Mouse (Mus musculus) CH12.LX (cell line): Measurements from ENCODE around the gene Cfap61. TPM values are rescaled to one million over a fixed set of nuclear protein-coding genes. Genes with fewer than 3 reads are reported as not detected.

Experiments
- DNase-seq: peaks from one replicate; pipeline ENCODE4 v3.0.0-alpha.2; 2013; ENCODE audit errors: extremely low read depth
- H3K27ac ChIP-seq: 2 replicates; pipeline ENCODE4 v1.5.1; 2012; ENCODE audit warnings: low read depth, mild to moderate bottlenecking, control low read depth, moderate library complexity; ENCODE audit not compliant: insufficient read depth
- H3K27me3 ChIP-seq: replicated peaks from 2 replicates; pipeline ENCODE3; 2012; ENCODE audit warnings: inconsistent platforms
- H3K36me3 ChIP-seq, 2 experiments: replicated peaks in 1 of 2; 2 replicates each; pipeline versions ENCODE3 to v1.6.1; 2012; ENCODE audit warnings: inconsistent platforms in 1 of 2, low read length in 1 of 2, mild to moderate bottlenecking in 1 of 2, mixed read lengths in 1 of 2, moderate library complexity in 1 of 2; ENCODE audit not compliant: control insufficient read depth in 1 of 2, insufficient read depth in 1 of 2
- H3K4me1 ChIP-seq, 2 experiments: 2 replicates each; pipeline ENCODE4 v1.6.1; 2012; ENCODE audit warnings: inconsistent platforms in 1 of 2, moderate library complexity in 1 of 2; ENCODE audit not compliant: insufficient read depth in 2 of 2, control insufficient read depth in 1 of 2
- H3K4me2 ChIP-seq: 2 replicates; pipeline ENCODE4 v1.6.1; 2012; ENCODE audit warnings: low read depth, mild to moderate bottlenecking, control low read depth; ENCODE audit not compliant: poor library complexity, insufficient read depth, severe bottlenecking
- H3K4me3 ChIP-seq, 3 experiments: fragments of 150-350 bp in 1 of 3; sonication (generic) in 1 of 3; replicated peaks in 1 of 3; 2 replicates each; pipeline versions ENCODE3 to v1.5.1; 2011 to 2012; ENCODE audit warnings: low read depth in 2 of 3, low read length in 2 of 3, mild to moderate bottlenecking in 2 of 3, moderate library complexity in 2 of 3, control low read depth in 1 of 3, improper control_type of control experiment in 1 of 3, inconsistent platforms in 1 of 3, mixed read lengths in 1 of 3; ENCODE audit not compliant: poor library complexity in 1 of 3
- H3K79me2 ChIP-seq: replicated peaks from 2 replicates; pipeline ENCODE4 v1.6.1; 2012; ENCODE audit warnings: mild to moderate bottlenecking, moderate library complexity; ENCODE audit not compliant: control insufficient read depth, poor library complexity, insufficient read depth, severe bottlenecking; ENCODE audit errors: extremely low read depth
- H3K9ac ChIP-seq: 2 replicates; pipeline ENCODE4 v1.6.1; 2012; ENCODE audit warnings: low read depth, mild to moderate bottlenecking, control low read depth, moderate library complexity; ENCODE audit not compliant: insufficient read depth
- H3K9me3 ChIP-seq: replicated peaks from 2 replicates; pipeline ENCODE3; 2012; ENCODE audit warnings: low read length, inconsistent platforms, mixed read lengths
- CHD2 ChIP-seq: IDR thresholded peaks from 2 replicates; pipeline ENCODE4 v1.6.1; 2011; ENCODE audit warnings: low read length, improper control_type of control experiment
- ETS1 ChIP-seq: conservative IDR thresholded peaks from 2 replicates; pipeline ENCODE4 v1.6.1; 2012; ENCODE audit warnings: low read depth, mild to moderate bottlenecking, inconsistent platforms, low read length, improper control_type of control experiment, moderate library complexity
- GABPA ChIP-seq: IDR thresholded peaks from 2 replicates; pipeline ENCODE4 v1.6.1; 2012; ENCODE audit warnings: low read depth, low read length, improper control_type of control experiment, inconsistent platforms; ENCODE audit not compliant: insufficient replicate concordance
- HCFC1 ChIP-seq: IDR thresholded peaks from 2 replicates; pipeline ENCODE4 v1.6.1; 2012; ENCODE audit warnings: low read depth, mild to moderate bottlenecking, inconsistent platforms, low read length, improper control_type of control experiment
- IRF4 ChIP-seq: IDR thresholded peaks from 2 replicates; pipeline ENCODE4 v1.6.1; 2014; ENCODE audit warnings: low read depth, mild to moderate bottlenecking, inconsistent platforms, low read length, improper control_type of control experiment
- KAT2A ChIP-seq: IDR thresholded peaks from 2 replicates; pipeline ENCODE4 v1.6.1; 2012; ENCODE audit warnings: low read length, improper control_type of control experiment, inconsistent platforms; ENCODE audit not compliant: insufficient replicate concordance
- MAFK ChIP-seq: IDR thresholded peaks from 2 replicates; pipeline ENCODE4 v1.6.1; 2011; ENCODE audit warnings: low read length, improper control_type of control experiment; ENCODE audit not compliant: insufficient replicate concordance
- MAX ChIP-seq: IDR thresholded peaks from 2 replicates; pipeline ENCODE4 v1.6.1; 2011; ENCODE audit warnings: low read length, improper control_type of control experiment
- MAZ ChIP-seq: IDR thresholded peaks from 2 replicates; pipeline ENCODE4 v1.6.1; 2012; ENCODE audit warnings: low read depth, mild to moderate bottlenecking, inconsistent platforms, low read length, improper control_type of control experiment, moderate library complexity
- MEF2A ChIP-seq: IDR thresholded peaks from 2 replicates; pipeline ENCODE4 v1.6.1; 2014; ENCODE audit warnings: low read depth, mild to moderate bottlenecking, inconsistent platforms, low read length, improper control_type of control experiment, borderline replicate concordance
- MXI1 ChIP-seq: IDR thresholded peaks from 2 replicates; pipeline ENCODE4 v1.6.1; 2011; ENCODE audit warnings: mild to moderate bottlenecking, low read depth, low read length, improper control_type of control experiment
- NELFE ChIP-seq: IDR thresholded peaks from 2 replicates; pipeline ENCODE4 v1.6.1; 2011; ENCODE audit warnings: low read depth, low read length, improper control_type of control experiment
- NRF1 ChIP-seq: IDR thresholded peaks from 2 replicates; pipeline ENCODE4 v1.6.1; 2014; ENCODE audit warnings: low read depth, mild to moderate bottlenecking, inconsistent platforms, low read length, improper control_type of control experiment, moderate library complexity
- PAX5 ChIP-seq: IDR thresholded peaks from 2 replicates; pipeline ENCODE4 v1.6.1; 2012; ENCODE audit warnings: low read length, inconsistent platforms, mixed read lengths
- POLR2A ChIP-seq: IDR thresholded peaks from 2 replicates; pipeline ENCODE4 v1.6.1; 2011; ENCODE audit warnings: low read depth, mild to moderate bottlenecking, improper control_type of control experiment, low read length
- POLR2AphosphoS2 ChIP-seq: IDR thresholded peaks from 2 replicates; pipeline ENCODE4 v1.6.1; 2011; ENCODE audit warnings: low read depth, low read length, improper control_type of control experiment
- RAD21 ChIP-seq: IDR thresholded peaks from 2 replicates; pipeline ENCODE4 v1.6.1; 2011; ENCODE audit warnings: low read depth, mild to moderate bottlenecking, low read length, improper control_type of control experiment, moderate library complexity
- RCOR1 ChIP-seq: conservative IDR thresholded peaks from 2 replicates; pipeline ENCODE4 v1.6.1; 2012; ENCODE audit warnings: low read depth, mild to moderate bottlenecking, inconsistent platforms, low read length, improper control_type of control experiment
- SIN3A ChIP-seq: IDR thresholded peaks from 2 replicates; pipeline ENCODE4 v1.6.1; 2012; ENCODE audit warnings: low read length, improper control_type of control experiment, inconsistent platforms
- SMC3 ChIP-seq: IDR thresholded peaks from 2 replicates; pipeline ENCODE4 v1.6.1; 2011; ENCODE audit warnings: low read depth, low read length, improper control_type of control experiment
- TBP ChIP-seq: conservative IDR thresholded peaks from 2 replicates; pipeline ENCODE4 v1.6.1; 2011; ENCODE audit warnings: low read depth, low read length, improper control_type of control experiment
- TCF12 ChIP-seq: IDR thresholded peaks from 2 replicates; pipeline ENCODE4 v1.6.1; 2014; ENCODE audit warnings: low read depth, mild to moderate bottlenecking, inconsistent platforms, low read length, improper control_type of control experiment
- UBTF ChIP-seq: IDR thresholded peaks from 2 replicates; pipeline ENCODE4 v1.6.1; 2012; ENCODE audit warnings: low read depth, mild to moderate bottlenecking, inconsistent platforms, low read length, improper control_type of control experiment, moderate library complexity
- ZC3H11A ChIP-seq: IDR thresholded peaks from 2 replicates; pipeline ENCODE4 v1.6.1; 2012; ENCODE audit warnings: low read depth, mild to moderate bottlenecking, inconsistent platforms, low read length, improper control_type of control experiment
- ZMIZ1 ChIP-seq: IDR thresholded peaks from 2 replicates; pipeline ENCODE4 v1.6.1; 2012; ENCODE audit warnings: low read depth, mild to moderate bottlenecking, inconsistent platforms, low read length, improper control_type of control experiment
- dilution Hi-C: fragments of 300-500 bp; cut with MboI; formaldehyde crosslinking; loops from 2 replicates; pipeline ENCODE4 v1.14.3; 2020; ENCODE audit warnings: low sequenced_read_pairs; ENCODE audit not compliant: extremely low pct_unique_long_range_greater_than_20kb, extremely low pct_ligation_motif_present
- in situ Hi-C: fragments of 300-500 bp; cut with MboI; formaldehyde crosslinking; loops from 3 replicates; pipeline ENCODE4 v1.14.3; 2019; ENCODE audit warnings: low sequenced_read_pairs, low pct_ligation_motif_present, low pct_unique_long_range_greater_than_20kb, mixed read lengths
- polyA plus RNA-seq: library from polyadenylated mRNA; unstranded; fragments of >175 nt; gene quantifications from 2 replicates; pipeline ENCODE4 v1.2.1, GENCODE M21; 2012; ENCODE audit warnings: low read depth; ENCODE audit not compliant: insufficient read length
- total RNA-seq, 2 experiments: library from RNA; depleted of rRNA; stranded (reverse); fragments of 300-350 nt in 1 of 2; fragments of >200 nt in 1 of 2; gene quantifications; 2 replicates each; pipeline ENCODE4 v1.2.3; 2012 to 2014

Cfap61 gene
- total and polyA plus RNA-seq, 3 experiments, result 0.34 TPM; not detected in 2

GRCm38 (mm10) chr2:146043640-146044039 lies 109.1 kb downstream of the Cfap61 start:
- TF ChIP-seq NRF1 (no peak), ZMIZ1 (no peak), PAX5 (no peak), ZC3H11A (no peak), MXI1 (no peak), SIN3A (no peak), POLR2AphosphoS2 (no peak), MAX (no peak), RAD21 (no peak), TBP (no peak), TCF12 (no peak), IRF4 (no peak), CHD2 (no peak), MAFK (no peak), SMC3 (no peak), MAZ (no peak), NELFE (no peak), ETS1 (no peak)
- dilution Hi-C loops (no loop called here), in situ Hi-C loops (no loop called here)
- Histone ChIP-seq H3K4me3 (no peak overlapping the region), H3K79me2 (no peaks in the 10 kb centered on the region), H3K36me3 (no peaks in the 10 kb centered on the region), H3K9me3 (no peaks in the 10 kb centered on the region), H3K27me3 (no peaks in the 10 kb centered on the region), H3K27ac (no peak overlapping the region), H3K9ac (no peak overlapping the region), H3K4me1 (peaks cover 0 to 2% of the 10 kb centered on the region in 2 experiments; a peak in 1 of 4 replicates), H3K4me2 (no peak overlapping the region)
- no peak for DNase-seq

DNA sequence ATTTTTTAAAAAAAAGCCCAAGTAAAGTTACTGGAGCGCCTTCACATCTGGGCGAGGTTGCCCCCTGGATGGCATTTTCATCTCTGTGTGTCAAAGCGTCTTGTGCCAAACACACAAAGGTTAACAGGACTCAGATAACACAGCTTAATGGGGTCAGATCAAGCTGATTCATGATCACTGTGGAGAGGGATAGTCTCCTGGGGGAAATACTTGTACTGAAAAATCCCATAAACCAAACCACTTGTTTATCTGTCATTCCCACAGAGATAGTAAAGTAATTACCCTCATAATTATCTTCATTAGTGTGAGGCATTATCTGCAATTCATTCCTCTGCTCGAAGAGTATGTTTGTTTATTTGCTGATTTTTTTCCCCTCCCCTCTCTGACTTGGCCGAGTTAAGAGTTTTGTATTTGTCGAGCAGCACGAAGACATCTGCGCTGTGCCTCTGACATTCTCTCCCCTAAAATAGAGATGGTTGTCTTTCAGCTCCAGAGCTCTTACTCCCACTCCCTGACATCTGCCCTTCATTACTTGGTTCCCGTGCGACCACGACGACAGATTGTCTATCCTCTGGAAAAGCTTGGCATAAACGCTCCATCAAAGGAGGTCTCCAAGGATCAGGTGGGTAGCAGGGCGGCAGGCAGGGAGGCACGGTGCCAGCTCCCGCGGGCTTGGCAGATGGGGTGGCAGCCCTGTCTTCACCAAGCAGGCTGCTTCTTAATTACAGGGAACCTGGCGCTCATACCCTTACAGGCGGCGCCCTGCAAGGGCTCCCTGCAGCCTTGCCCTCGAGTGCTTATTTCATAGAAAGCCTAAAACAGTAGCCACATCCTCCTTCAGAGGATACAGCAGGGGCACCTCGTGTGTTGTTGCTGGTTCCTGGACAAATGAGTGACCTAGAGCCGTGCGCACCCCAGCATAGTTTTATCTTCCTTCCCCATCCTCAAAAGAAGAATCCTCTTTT lies 110.6 kb downstream of the Cfap61 start:
- Histone ChIP-seq H3K9ac (no peak overlapping the region), H3K9me3 (no peaks in the 10 kb centered on the region), H3K27me3 (no peaks in the 10 kb centered on the region), H3K4me1 (peaks cover 0 to 2% of the 10 kb centered on the region in 2 experiments; a peak in 1 of 4 replicates), H3K79me2 (no peaks in the 10 kb centered on the region), H3K4me3 (no peak overlapping the region), H3K4me2 (no peak overlapping the region), H3K36me3 (no peaks in the 10 kb centered on the region), H3K27ac (no peak overlapping the region)
- in situ Hi-C loops (no loop called here), dilution Hi-C loops (no loop called here)
- no peak for DNase-seq
- TF ChIP-seq KAT2A, result no peak
- TF ChIP-seq MAX, result no peak
- TF ChIP-seq MAZ, result no peak
- no peak for TF ChIP-seq GABPA
- TF ChIP-seq ETS1, result no peak
- no peak for TF ChIP-seq MEF2A
- TF ChIP-seq ZC3H11A, result no peak
- TF ChIP-seq MXI1, result no peak
- no peak for TF ChIP-seq UBTF
- TF ChIP-seq NELFE, result no peak
- TF ChIP-seq ZMIZ1, result no peak
- TF ChIP-seq POLR2A, result no peak
- no peak for TF ChIP-seq RAD21
- TF ChIP-seq HCFC1, result no peak
- TF ChIP-seq IRF4, result no peak
- no peak for TF ChIP-seq RCOR1
